Mouse (Mus musculus): ENCODE measurements around the gene Phf2. TPM values are rescaled to one million over a fixed set of nuclear protein-coding genes. Genes with fewer than 3 reads are reported as not detected.

The Phf2 gene
- polyA plus RNA-seq, 1 experiment from 2014 or later, result 8.3 TPM

DNA sequence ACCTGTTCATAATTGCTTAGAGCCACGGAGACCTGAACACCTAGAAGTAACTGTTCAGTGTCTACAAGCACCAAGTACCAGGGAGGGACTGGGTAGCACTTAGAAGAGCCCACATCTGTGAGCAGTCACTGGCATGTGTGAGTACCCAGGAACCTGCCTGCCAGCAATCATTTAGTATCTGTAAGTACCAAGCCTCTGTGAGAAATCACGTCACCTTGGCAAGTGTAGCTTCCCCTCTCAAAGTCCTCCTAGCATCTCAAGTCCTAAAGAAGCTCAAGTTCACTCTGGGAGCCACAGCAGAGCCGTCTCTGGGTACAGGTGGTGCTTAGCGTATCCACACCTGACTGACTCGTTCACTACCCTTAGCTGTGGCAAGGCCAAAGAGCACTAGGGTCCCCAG, 19.2 kb downstream of the Phf2 start:
- no peak overlapping the region for H3K27ac ChIP-seq (ENCODE audit: low read depth, low read length)
- no peak overlapping the region for H3K4me3 ChIP-seq (ENCODE audit: low read depth, low read length)
- peaks cover 18% of the 10 kb centered on the region for H3K4me1 ChIP-seq (replicated peaks; ENCODE audit: control insufficient read depth, insufficient read depth, low read length)
- no peak overlapping the region for H3K9ac ChIP-seq (ENCODE audit: low read depth, low read length)
- no peaks in the 10 kb centered on the region for H3K36me3 ChIP-seq (ENCODE audit: control insufficient read depth, insufficient read depth, low read length)
- no peak overlapping the region for H3K4me2 ChIP-seq
- DNase-seq (ENCODE audit: low spot score) (no peak), ATAC-seq (replicated peaks; ENCODE audit: low FRiP score) (no peak)
- H3K9me3 ChIP-seq (ENCODE audit: control insufficient read depth, low read length), result no peaks in the 10 kb centered on the region
- H3K27me3 ChIP-seq (replicated peaks; ENCODE audit: control insufficient read depth, insufficient read depth, low read length), result no peaks in the 10 kb centered on the region
- WGBS, result 83% methylated on average over 5 of the region's 5 CpGs

DNA sequence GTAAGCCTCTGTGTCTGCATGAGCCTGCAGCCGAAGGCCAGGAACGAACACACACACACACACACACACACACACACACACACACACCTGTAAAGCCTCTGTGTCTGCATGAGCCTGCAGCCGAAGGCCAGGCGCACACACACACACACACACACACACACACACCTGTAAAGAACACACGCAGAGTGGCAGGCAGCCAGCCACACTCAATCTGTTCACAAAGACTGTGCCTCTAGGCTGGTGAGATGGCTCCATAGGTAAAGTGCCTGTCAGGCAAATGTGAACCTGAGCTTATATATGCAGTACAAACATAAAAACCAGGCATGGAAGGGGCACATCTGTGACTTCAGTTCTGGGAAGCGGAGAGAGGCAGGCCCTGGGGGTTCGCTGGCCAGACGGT, 20.1 kb downstream of the Phf2 start:
- H3K36me3 ChIP-seq (ENCODE audit: control insufficient read depth, insufficient read depth, low read length), result no peaks in the 10 kb centered on the region
- no peak overlapping the region for H3K27ac ChIP-seq (ENCODE audit: low read depth, low read length)
- 88% methylated on average over 8 of the region's 8 CpGs for WGBS
- no peak overlapping the region for H3K4me3 ChIP-seq (ENCODE audit: low read depth, low read length)
- ATAC-seq (replicated peaks; ENCODE audit: low FRiP score) (no peak), DNase-seq (ENCODE audit: low spot score) (no peak)
- peaks cover 18% of the 10 kb centered on the region for H3K4me1 ChIP-seq (replicated peaks; ENCODE audit: control insufficient read depth, insufficient read depth, low read length)
- no peak overlapping the region for H3K9ac ChIP-seq (ENCODE audit: low read depth, low read length)
- H3K9me3 ChIP-seq (ENCODE audit: control insufficient read depth, low read length), result no peaks in the 10 kb centered on the region
- H3K4me2 ChIP-seq, result no peak overlapping the region; the same call in 1 of the 2 replicates
- H3K27me3 ChIP-seq (replicated peaks; ENCODE audit: control insufficient read depth, insufficient read depth, low read length), result no peaks in the 10 kb centered on the region

DNA sequence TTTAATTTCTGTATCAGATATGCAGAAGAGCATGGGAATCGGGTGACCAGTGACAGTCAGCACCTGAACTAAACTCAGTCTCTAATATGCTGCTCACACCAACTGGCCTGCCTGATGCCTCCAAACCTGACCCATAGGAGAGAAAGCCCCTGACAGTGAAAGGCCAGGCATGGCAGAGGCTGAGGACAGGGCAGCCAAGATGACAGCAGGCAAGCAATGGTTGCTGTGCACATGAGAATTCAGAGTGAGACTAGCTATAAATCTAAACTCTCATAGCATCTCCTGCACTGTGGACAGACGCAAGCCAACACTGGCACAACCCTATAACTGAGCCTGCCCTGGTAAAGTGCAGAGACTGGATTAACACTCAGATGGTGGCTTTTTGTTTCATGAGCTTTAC, 20.6 kb downstream of the Phf2 start:
- no peak overlapping the region for H3K4me2 ChIP-seq
- H3K27me3 ChIP-seq (replicated peaks; ENCODE audit: control insufficient read depth, insufficient read depth, low read length), result no peaks in the 10 kb centered on the region
- H3K36me3 ChIP-seq (ENCODE audit: control insufficient read depth, insufficient read depth, low read length), result no peaks in the 10 kb centered on the region
- H3K4me1 ChIP-seq (replicated peaks; ENCODE audit: control insufficient read depth, insufficient read depth, low read length), result peaks cover 21% of the 10 kb centered on the region
- H3K27ac ChIP-seq (ENCODE audit: low read depth, low read length), result no peak overlapping the region
- ATAC-seq (replicated peaks; ENCODE audit: low FRiP score) (no peak), DNase-seq (ENCODE audit: low spot score) (no peak)
- no peak overlapping the region for H3K9ac ChIP-seq (ENCODE audit: low read depth, low read length)
- H3K9me3 ChIP-seq (ENCODE audit: control insufficient read depth, low read length), result no peaks in the 10 kb centered on the region
- WGBS, result 91% methylated on average over 2 of the region's 2 CpGs
- no peak overlapping the region for H3K4me3 ChIP-seq (ENCODE audit: low read depth, low read length)

DNA sequence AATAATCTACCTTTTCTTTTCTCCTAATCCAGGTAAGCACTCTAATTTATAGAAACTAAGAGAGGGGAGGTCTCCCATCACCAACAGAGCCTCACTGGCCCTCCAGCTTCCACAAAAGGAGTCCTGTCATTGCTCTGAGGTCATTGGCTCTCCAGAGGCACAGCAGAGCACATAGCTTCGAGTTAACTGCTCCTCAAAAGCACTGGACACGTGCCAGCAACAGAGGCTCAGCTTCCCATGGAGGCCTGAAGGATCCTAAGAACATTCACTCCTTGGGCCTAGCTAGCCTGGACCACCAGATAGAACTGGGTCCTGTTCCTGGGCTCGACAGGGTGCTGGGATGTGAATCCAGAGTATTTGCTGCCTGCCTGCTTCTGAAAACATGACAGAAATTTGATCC, 21.8 kb downstream of the Phf2 start:
- H3K27ac ChIP-seq (ENCODE audit: low read depth, low read length), result no peak overlapping the region
- 53% methylated on average over 3 of the region's 3 CpGs for WGBS

DNA sequence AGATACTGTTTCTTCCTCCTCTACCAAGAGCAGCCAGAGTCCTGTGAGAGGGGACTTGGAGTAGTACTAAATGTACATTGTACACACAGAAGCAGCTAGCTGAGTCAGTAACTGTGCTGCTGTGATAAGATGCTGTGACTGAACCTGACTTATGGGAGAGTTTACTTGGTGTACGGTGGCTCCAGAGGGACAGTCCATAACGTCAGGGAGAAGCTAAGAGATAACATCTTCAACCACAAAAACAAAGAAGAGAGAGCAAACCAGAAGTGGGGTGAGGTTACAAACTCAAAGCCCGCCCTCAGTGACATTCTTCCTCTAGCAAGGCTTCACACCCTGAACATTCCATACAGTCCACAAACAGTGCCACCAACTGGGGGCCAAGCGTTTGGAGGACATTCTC, 25.6 kb downstream of the Phf2 start:
- ATAC-seq (replicated peaks; ENCODE audit: low FRiP score), result peak; percentile 90
- no peak overlapping the region for H3K4me3 ChIP-seq (ENCODE audit: low read depth, low read length)
- no peaks in the 10 kb centered on the region for H3K9me3 ChIP-seq (ENCODE audit: control insufficient read depth, low read length)
- DNase-seq (ENCODE audit: low spot score), result no peak
- no peak overlapping the region for H3K9ac ChIP-seq (ENCODE audit: low read depth, low read length)
- WGBS, result 30% methylated on average over 4 of the region's 4 CpGs
- no peaks in the 10 kb centered on the region for H3K27me3 ChIP-seq (replicated peaks; ENCODE audit: control insufficient read depth, insufficient read depth, low read length)
- H3K4me2 ChIP-seq, result peak overlapping the region; percentile 43
- peak overlapping the region; percentile 64; the same call in 1 of the 2 replicates for H3K27ac ChIP-seq (ENCODE audit: low read depth, low read length)
- H3K4me1 ChIP-seq (replicated peaks; ENCODE audit: control insufficient read depth, insufficient read depth, low read length), result peaks cover 12% of the 10 kb centered on the region
- H3K36me3 ChIP-seq (ENCODE audit: control insufficient read depth, insufficient read depth, low read length), result no peaks in the 10 kb centered on the region

More for the DNA sequence above, 21.8 kb downstream of the Phf2 start:
- H3K27me3 ChIP-seq (replicated peaks; ENCODE audit: control insufficient read depth, insufficient read depth, low read length), result no peaks in the 10 kb centered on the region
- DNase-seq (ENCODE audit: low spot score) (no peak), ATAC-seq (replicated peaks; ENCODE audit: low FRiP score) (no peak)
- H3K4me3 ChIP-seq (ENCODE audit: low read depth, low read length), result no peak overlapping the region
- H3K36me3 ChIP-seq (ENCODE audit: control insufficient read depth, insufficient read depth, low read length), result no peaks in the 10 kb centered on the region
- no peak overlapping the region for H3K4me2 ChIP-seq
- no peak overlapping the region for H3K9ac ChIP-seq (ENCODE audit: low read depth, low read length)
- peaks cover 24% of the 10 kb centered on the region for H3K4me1 ChIP-seq (replicated peaks; ENCODE audit: control insufficient read depth, insufficient read depth, low read length)
- H3K9me3 ChIP-seq (ENCODE audit: control insufficient read depth, low read length), result no peaks in the 10 kb centered on the region

DNA sequence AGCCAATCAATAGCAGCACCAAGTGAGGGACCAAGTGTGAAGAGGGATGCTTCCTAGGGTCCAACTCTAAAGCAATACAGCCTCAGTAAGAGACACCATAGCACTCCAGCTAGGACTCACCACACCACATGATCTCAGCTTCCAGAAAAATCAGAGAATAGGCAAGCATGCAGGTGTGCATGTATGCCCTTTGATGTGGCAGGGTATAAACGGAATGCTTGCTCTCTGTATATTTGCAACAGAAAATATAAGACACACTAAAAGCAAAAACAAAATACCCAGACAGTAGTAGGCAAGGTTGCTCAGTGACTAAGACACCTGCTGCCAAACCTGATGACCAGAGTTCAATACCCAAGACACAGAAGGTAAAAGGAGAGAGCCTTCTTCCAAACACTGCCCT, 27.4 kb downstream of the Phf2 start:
- Histone ChIP-seq H3K9me3 (ENCODE audit: control insufficient read depth, low read length) (no peaks in the 10 kb centered on the region), H3K36me3 (ENCODE audit: control insufficient read depth, insufficient read depth, low read length) (no peaks in the 10 kb centered on the region), H3K4me3 (ENCODE audit: low read depth, low read length) (no peak overlapping the region), H3K27me3 (replicated peaks; ENCODE audit: control insufficient read depth, insufficient read depth, low read length) (no peaks in the 10 kb centered on the region), H3K27ac (ENCODE audit: low read depth, low read length) (no peak overlapping the region), H3K9ac (ENCODE audit: low read depth, low read length) (no peak overlapping the region), H3K4me2 (no peak overlapping the region), H3K4me1 (replicated peaks; ENCODE audit: control insufficient read depth, insufficient read depth, low read length) (peaks cover 12% of the 10 kb centered on the region)
- DNase-seq (ENCODE audit: low spot score) (no peak), ATAC-seq (replicated peaks; ENCODE audit: low FRiP score) (no peak)
- 81% methylated on average over 1 of the region's 1 CpGs for WGBS

DNA sequence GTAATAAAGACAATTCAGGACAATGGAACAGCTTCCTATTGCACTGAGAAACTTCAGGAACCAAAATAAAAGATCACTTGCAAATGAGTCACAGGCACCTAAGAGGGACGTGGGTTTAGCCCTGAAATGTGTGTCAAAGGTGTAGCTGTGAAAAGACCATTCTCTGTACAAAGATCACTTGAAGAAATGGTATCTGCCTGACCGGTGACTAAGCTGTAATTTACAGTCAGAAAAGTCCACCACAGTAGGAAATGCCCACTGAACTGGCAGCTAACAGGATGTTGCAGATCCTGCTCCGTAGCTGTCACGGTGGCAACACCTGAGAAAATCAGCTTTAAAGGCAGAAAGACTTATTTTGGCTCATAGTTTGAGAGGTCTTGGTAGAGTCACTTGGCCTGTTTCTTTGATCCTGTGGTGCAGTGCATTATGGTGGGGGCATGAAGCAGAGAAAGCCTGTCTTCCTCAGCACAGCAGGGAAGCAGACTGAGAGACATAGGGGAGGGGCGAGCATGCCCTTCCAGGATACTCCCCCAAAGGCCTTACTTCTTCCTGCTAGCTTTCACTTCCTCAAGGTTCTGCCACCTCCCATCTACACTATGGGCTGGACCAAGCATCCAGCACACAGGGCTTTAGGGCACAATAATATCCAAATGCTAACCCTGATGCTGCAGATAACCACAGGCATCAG, 28.9 kb downstream of the Phf2 start:
- Histone ChIP-seq H3K4me2 (no peak overlapping the region), H3K27ac (ENCODE audit: low read depth, low read length) (no peak overlapping the region), H3K4me1 (replicated peaks; ENCODE audit: control insufficient read depth, insufficient read depth, low read length) (peaks cover 12% of the 10 kb centered on the region), H3K36me3 (ENCODE audit: control insufficient read depth, insufficient read depth, low read length) (no peaks in the 10 kb centered on the region), H3K9me3 (ENCODE audit: control insufficient read depth, low read length) (no peaks in the 10 kb centered on the region), H3K9ac (ENCODE audit: low read depth, low read length) (no peak overlapping the region; the same call in 1 of the 2 replicates), H3K4me3 (ENCODE audit: low read depth, low read length) (no peak overlapping the region), H3K27me3 (replicated peaks; ENCODE audit: control insufficient read depth, insufficient read depth, low read length) (no peaks in the 10 kb centered on the region)
- 61% methylated on average over 5 of the region's 5 CpGs for WGBS
- ATAC-seq (replicated peaks; ENCODE audit: low FRiP score) (no peak), DNase-seq (ENCODE audit: low spot score) (no peak)

DNA sequence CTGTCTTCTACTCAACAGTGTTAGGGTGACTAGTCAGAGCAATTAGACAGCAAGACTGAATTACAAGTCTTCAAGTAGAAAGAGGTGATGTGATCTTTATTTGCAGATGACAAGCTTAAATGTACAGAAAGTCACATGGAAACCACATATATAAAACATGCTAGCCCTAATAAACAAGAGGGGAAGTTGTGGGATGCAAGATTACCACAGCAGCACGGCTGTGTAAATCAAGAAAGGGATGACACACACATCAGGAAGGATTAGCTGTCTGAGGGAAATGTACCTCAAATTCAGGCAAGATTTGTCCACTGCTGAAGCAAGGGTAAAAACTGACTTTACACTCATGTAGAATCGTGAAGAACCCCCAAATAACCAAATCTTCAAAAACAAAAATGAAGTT, 32.6 kb downstream of the Phf2 start:
- DNase-seq (ENCODE audit: low spot score), result no peak
- no peak for ATAC-seq (replicated peaks; ENCODE audit: low FRiP score)
- no peak overlapping the region for H3K27ac ChIP-seq (ENCODE audit: low read depth, low read length)
- H3K36me3 ChIP-seq (ENCODE audit: control insufficient read depth, insufficient read depth, low read length), result no peaks in the 10 kb centered on the region
- H3K4me3 ChIP-seq (ENCODE audit: low read depth, low read length), result no peak overlapping the region
- WGBS, result 58% methylated on average over 2 of the region's 2 CpGs
- H3K9me3 ChIP-seq (ENCODE audit: control insufficient read depth, low read length), result no peaks in the 10 kb centered on the region
- no peaks in the 10 kb centered on the region for H3K27me3 ChIP-seq (replicated peaks; ENCODE audit: control insufficient read depth, insufficient read depth, low read length)
- no peak overlapping the region for H3K4me2 ChIP-seq
- peaks cover 4% of the 10 kb centered on the region for H3K4me1 ChIP-seq (replicated peaks; ENCODE audit: control insufficient read depth, insufficient read depth, low read length)
- H3K9ac ChIP-seq (ENCODE audit: low read depth, low read length), result no peak overlapping the region

DNA sequence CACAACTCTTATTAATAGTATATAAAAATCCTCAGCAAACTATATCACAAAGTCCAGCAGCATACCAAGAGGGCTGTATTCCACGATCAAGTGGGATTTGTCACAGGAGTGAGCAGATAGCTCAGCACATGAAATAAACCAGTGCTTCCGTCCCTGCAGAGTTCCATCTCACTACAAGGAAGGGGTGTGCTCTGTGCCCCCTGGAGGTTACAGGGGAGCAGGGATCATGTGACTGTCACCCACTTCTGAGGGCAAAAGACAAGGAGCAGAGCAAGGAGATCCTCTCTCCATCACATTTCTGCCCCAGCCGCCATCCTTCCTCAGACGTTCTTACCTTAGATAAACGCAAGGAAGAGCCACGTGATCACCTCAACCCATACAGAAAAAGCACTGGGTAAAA, 33.4 kb downstream of the Phf2 start:
- Histone ChIP-seq H3K9ac (ENCODE audit: low read depth, low read length) (no peak overlapping the region), H3K4me3 (ENCODE audit: low read depth, low read length) (no peak overlapping the region), H3K4me2 (no peak overlapping the region), H3K36me3 (ENCODE audit: control insufficient read depth, insufficient read depth, low read length) (0 out of 2 replicates have a peak, but pooled peaks cover 2% of the 10 kb centered on the region), H3K27ac (ENCODE audit: low read depth, low read length) (no peak overlapping the region), H3K9me3 (ENCODE audit: control insufficient read depth, low read length) (no peaks in the 10 kb centered on the region), H3K4me1 (replicated peaks; ENCODE audit: control insufficient read depth, insufficient read depth, low read length) (peaks cover 4% of the 10 kb centered on the region), H3K27me3 (replicated peaks; ENCODE audit: control insufficient read depth, insufficient read depth, low read length) (no peaks in the 10 kb centered on the region)
- ATAC-seq (replicated peaks; ENCODE audit: low FRiP score) (no peak), DNase-seq (ENCODE audit: low spot score) (no peak)
- WGBS, result 81% methylated on average over 6 of the region's 6 CpGs

All from liver, embryonic 11.5 days (tissue).